31 mouse cellular contexts compared by ENCODE assay signal in the genomic region with DNA sequence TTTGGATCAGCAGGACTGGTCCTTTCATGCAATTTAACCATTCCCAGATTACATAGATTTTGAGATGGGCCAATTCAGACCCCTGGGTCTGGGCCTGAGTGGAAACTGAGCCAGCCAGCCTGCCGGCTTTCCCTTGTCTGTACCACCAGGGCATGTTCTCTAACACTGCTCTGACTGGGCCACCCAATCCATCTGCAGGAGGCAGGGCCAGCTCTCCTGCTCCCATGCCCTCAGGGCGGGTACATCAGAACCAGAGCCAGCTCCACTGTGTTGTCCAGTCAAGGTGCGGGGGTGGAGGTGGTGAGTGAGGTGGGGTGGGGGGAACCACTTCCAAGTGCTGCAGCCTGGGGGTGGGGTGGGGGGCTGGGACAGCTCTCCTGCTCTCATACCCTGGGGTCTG. TPM values are rescaled to one million over a fixed set of nuclear protein-coding genes. Genes with fewer than 3 reads are reported as not detected.
DNase-seq lines count a peak whose midpoint lies in the region; ATAC-seq lines count a peak whose summit lies in the region.
"Had no signal": no experiment of that assay in that cellular context is flagged by ENCODE, and none has a peak within 500 bp of the region (broad histone marks: within the 10 kb centered on the region; RNA-seq: fewer than 3 reads in every experiment).

No protein-coding gene starts in this region.

- 69% methylated on average over 3 of the region's 3 CpGs for WGBS in forebrain, embryonic 10.5 days
- WGBS in forebrain, embryonic 16.5 days: 78% methylated on average over 3 of the region's 3 CpGs
- 71% methylated on average over 2 of the region's 3 CpGs for WGBS in kidney, embryonic 16.5 days
- WGBS in limb, embryonic 12.5 days: 46% methylated on average over 3 of the region's 3 CpGs

- no peak overlapping the region for H3K4me2 ChIP-seq in forebrain, embryonic 16.5 days (ENCODE audit: low read length)
- peak overlapping the region; percentile 47; the same call in 1 of the 2 replicates for H3K4me2 ChIP-seq in kidney, embryonic 16.5 days (replicated peaks; ENCODE audit: low read depth, low read length)
- peak overlapping the region; percentile 57; the same call in 1 of the 2 replicates for H3K4me2 ChIP-seq in limb, embryonic 12.5 days

- H3K4me1 ChIP-seq in forebrain, embryonic 10.5 days: peaks cover 38% of the 10 kb centered on the region
- H3K4me1 ChIP-seq in forebrain, embryonic 16.5 days (replicated peaks; ENCODE audit: control insufficient read depth, insufficient read depth, low read length): no peaks in the 10 kb centered on the region; the same call in 1 of the 2 replicates
- peaks cover 9% of the 10 kb centered on the region; the same call in 1 of the 2 replicates for H3K4me1 ChIP-seq in kidney, embryonic 16.5 days (ENCODE audit: insufficient read depth, low read length)
- peaks cover 14% of the 10 kb centered on the region for H3K4me1 ChIP-seq in limb, embryonic 12.5 days (replicated peaks)

- ATAC-seq in forebrain, embryonic 16.5 days: no peak
- peak; percentile 66; the same call in 1 of the 2 replicates for ATAC-seq in kidney, embryonic 16.5 days (ENCODE audit: low FRiP score, low TSS enrichment)
- ATAC-seq in limb, embryonic 12.5 days (ENCODE audit: insufficient number of reproducible peaks, insufficient read depth, low FRiP score, low TSS enrichment, low read depth): no peak
- no peak for ATAC-seq in erythroid progenitor cell, adult 5-6 weeks (replicated peaks; ENCODE audit: low FRiP score, poor library complexity, severe bottlenecking)
- ATAC-seq: forebrain, postnatal 0 days; inflammation-experienced regulatory T-cells, adult 6 months had no signal

- no peaks in the 10 kb centered on the region for H3K36me3 ChIP-seq in forebrain, embryonic 10.5 days (replicated peaks)
- no peaks in the 10 kb centered on the region for H3K36me3 ChIP-seq in forebrain, embryonic 16.5 days (ENCODE audit: control insufficient read depth, insufficient read depth)
- no peaks in the 10 kb centered on the region for H3K36me3 ChIP-seq in kidney, embryonic 16.5 days (ENCODE audit: insufficient read depth, low read length)
- no peaks in the 10 kb centered on the region for H3K36me3 ChIP-seq in limb, embryonic 12.5 days
- H3K36me3 ChIP-seq: embryonic facial prominence, embryonic 12.5 days; heart, embryonic 13.5 days; hindbrain, embryonic 12.5 days; midbrain, embryonic 12.5 days had no signal

- 0 out of 2 replicates have a peak overlapping the region, but pooled peaks have one; percentile 33 for H3K27ac ChIP-seq in forebrain, embryonic 10.5 days
- H3K27ac ChIP-seq in forebrain, embryonic 16.5 days (ENCODE audit: low read length): no peak overlapping the region
- H3K27ac ChIP-seq in kidney, embryonic 16.5 days (ENCODE audit: low read length): no peak overlapping the region
- H3K27ac ChIP-seq in limb, embryonic 12.5 days: no peak overlapping the region
- H3K27ac ChIP-seq: embryonic facial prominence, embryonic 12.5 days; heart, embryonic 13.5 days; hindbrain, embryonic 12.5 days; midbrain, embryonic 12.5 days had no signal

- DNase-seq in forebrain, embryonic 10.5 days (ENCODE audit: extremely low spot score, low spot score): no peak
- DNase-seq in kidney, postnatal 4 days: no peak
- peak; percentile 36 for DNase-seq in brain, adult 2 months (ENCODE audit: low read depth, low spot score)
- DNase-seq: adrenal gland, adult 8-10 months; cerebellum, postnatal 10 days; forebrain, postnatal 0 days; gastrocnemius, postnatal 25 days; heart, adult 18-20 months; heart, postnatal 14 days; kidney, postnatal 10 days; lung, adult 2 months; lung, postnatal 14 days; right cerebral cortex, postnatal 14 days had no signal

- no peak overlapping the region for H3K9ac ChIP-seq in forebrain, embryonic 16.5 days (replicated peaks; ENCODE audit: low read depth, low read length)
- H3K9ac ChIP-seq in kidney, embryonic 16.5 days (replicated peaks; ENCODE audit: low read length): no peak overlapping the region
- no peak overlapping the region for H3K9ac ChIP-seq in limb, embryonic 12.5 days (replicated peaks)
- H3K9ac ChIP-seq: hindbrain, embryonic 12.5 days; midbrain, embryonic 12.5 days had no signal

- H3K27me3 ChIP-seq in forebrain, embryonic 10.5 days (ENCODE audit: poor library complexity, severe bottlenecking): peaks cover 71% of the 10 kb centered on the region
- H3K27me3 ChIP-seq in forebrain, embryonic 16.5 days (replicated peaks; ENCODE audit: control insufficient read depth, insufficient read depth, low read length): peaks cover 2% of the 10 kb centered on the region; the same call in 1 of the 2 replicates
- H3K27me3 ChIP-seq in kidney, embryonic 16.5 days (ENCODE audit: insufficient read depth, low read length): peaks cover 8% of the 10 kb centered on the region
- peaks cover 42% of the 10 kb centered on the region for H3K27me3 ChIP-seq in limb, embryonic 12.5 days

- no peak overlapping the region for H3K4me3 ChIP-seq in forebrain, embryonic 10.5 days
- H3K4me3 ChIP-seq in forebrain, embryonic 16.5 days (replicated peaks; ENCODE audit: low read length): no peak overlapping the region
- no peak overlapping the region for H3K4me3 ChIP-seq in kidney, embryonic 16.5 days (ENCODE audit: low read length)
- no peak overlapping the region for H3K4me3 ChIP-seq in limb, embryonic 12.5 days (replicated peaks)

- H3K9me3 ChIP-seq in forebrain, embryonic 10.5 days: no peaks in the 10 kb centered on the region
- no peaks in the 10 kb centered on the region for H3K9me3 ChIP-seq in forebrain, embryonic 16.5 days (ENCODE audit: control insufficient read depth, low read length)
- H3K9me3 ChIP-seq in kidney, embryonic 16.5 days (ENCODE audit: low read length): no peaks in the 10 kb centered on the region; the same call in 1 of the 2 replicates
- H3K9me3 ChIP-seq in limb, embryonic 12.5 days: 0 out of 2 replicates have a peak, but pooled peaks cover 4% of the 10 kb centered on the region
- H3K9me3 ChIP-seq: embryonic facial prominence, embryonic 12.5 days; hindbrain, embryonic 12.5 days; midbrain, embryonic 12.5 days had no signal

RNA-seq across cellular contexts. Expression of gene Sowaha, which starts 6.3 kb away (rescaled TPM):
- 0.46 and 0.97 TPM in 2 replicates for polyA plus RNA-seq in forebrain, embryonic 10.5 days (2016; fragmentation: Nextera tagmentation; extraction: Ambion mirVana)
- polyA plus RNA-seq in forebrain, embryonic 16.5 days (2015; fragmentation: Nextera tagmentation; extraction: Ambion mirVana): 1.9 and 2.2 TPM in 2 replicates
- polyA plus RNA-seq in kidney, embryonic 16.5 days (2015; fragmentation: Nextera tagmentation; extraction: Ambion mirVana): 0.17 and 0.23 TPM in 2 replicates
- polyA plus RNA-seq in limb, embryonic 12.5 days (2016; fragmentation: Nextera tagmentation; extraction: Ambion mirVana): 0.24 and 0.32 TPM in 2 replicates
- 29.9 and 42.8 TPM in 2 replicates for total RNA-seq in erythroid progenitor cell, adult 5-6 weeks (2015; ENCODE audit: low replicate concordance)
- 36.8 and 50.7 TPM in 2 replicates for total RNA-seq in erythroid progenitor cell, adult 5-6 weeks (2017; ENCODE audit: low replicate concordance)
- total RNA-seq: MEL; monocyte, adult 5-6 weeks had no signal
- polyA plus RNA-seq: inflammation-experienced regulatory T-cells, adult 6 months had no signal

RNA-seq across cellular contexts. Expression of gene Gm9945, which starts 6.4 kb away (rescaled TPM):
- 0.30 TPM in 1 of 2 replicates, not detected in the other for polyA plus RNA-seq in forebrain, embryonic 10.5 days (2016; fragmentation: Nextera tagmentation; extraction: Ambion mirVana)
- polyA plus RNA-seq in forebrain, embryonic 16.5 days (2015; fragmentation: Nextera tagmentation; extraction: Ambion mirVana): not detected in 2 replicates
- polyA plus RNA-seq in kidney, embryonic 16.5 days (2015; fragmentation: Nextera tagmentation; extraction: Ambion mirVana): not detected in 2 replicates
- polyA plus RNA-seq in limb, embryonic 12.5 days (2016; fragmentation: Nextera tagmentation; extraction: Ambion mirVana): not detected in 2 replicates
- 5.8 TPM in 1 of 2 replicates, not detected in the other for total RNA-seq in erythroid progenitor cell, adult 5-6 weeks (2015; ENCODE audit: low replicate concordance)
- total RNA-seq in erythroid progenitor cell, adult 5-6 weeks (2017; ENCODE audit: low replicate concordance): not detected in 2 replicates
- total RNA-seq: adrenal gland, adult 8-10 months; forebrain, postnatal 0 days; gastrocnemius, postnatal 25 days; heart, adult 18-20 months; heart, postnatal 14 days; megakaryocyte progenitor cell, adult 5-6 weeks; MEL; monocyte, adult 5-6 weeks had no signal
- polyA plus RNA-seq: brain, embryonic 14.5 days; embryonic facial prominence, embryonic 12.5 days; heart, embryonic 13.5 days; hindbrain, embryonic 12.5 days; inflammation-experienced regulatory T-cells, adult 6 months; limb, embryonic 11.5 days; liver, embryonic 11.5 days; lung, adult 2 months; midbrain, embryonic 12.5 days; thymus, postnatal 0 days had no signal

RNA-seq across cellular contexts. Expression of gene Gm9837, which starts 16.1 kb away (rescaled TPM):
- not detected in 2 replicates for polyA plus RNA-seq in forebrain, embryonic 10.5 days (2016; fragmentation: Nextera tagmentation; extraction: Ambion mirVana)
- polyA plus RNA-seq in forebrain, embryonic 16.5 days (2015; fragmentation: Nextera tagmentation; extraction: Ambion mirVana): not detected in 2 replicates
- not detected in 2 replicates for polyA plus RNA-seq in kidney, embryonic 16.5 days (2015; fragmentation: Nextera tagmentation; extraction: Ambion mirVana)
- not detected in 2 replicates for polyA plus RNA-seq in limb, embryonic 12.5 days (2016; fragmentation: Nextera tagmentation; extraction: Ambion mirVana)
- not detected in 2 replicates for total RNA-seq in erythroid progenitor cell, adult 5-6 weeks (2015; ENCODE audit: low replicate concordance)
- total RNA-seq in erythroid progenitor cell, adult 5-6 weeks (2017; ENCODE audit: low replicate concordance): not detected in 2 replicates
- total RNA-seq: adrenal gland, adult 8-10 months; gastrocnemius, postnatal 25 days; heart, adult 18-20 months; heart, postnatal 14 days; layer of hippocampus, postnatal 25 days; megakaryocyte progenitor cell, adult 5-6 weeks; MEL; monocyte, adult 5-6 weeks had no signal
- polyA plus RNA-seq: brain, embryonic 14.5 days; embryonic facial prominence, embryonic 12.5 days; forebrain, postnatal 0 days; heart, embryonic 13.5 days; hindbrain, embryonic 12.5 days; inflammation-experienced regulatory T-cells, adult 6 months; limb, embryonic 11.5 days; liver, embryonic 11.5 days; lung, adult 2 months; midbrain, embryonic 12.5 days; thymus, postnatal 0 days; urinary bladder, adult 2 months had no signal

RNA-seq across cellular contexts. Expression of gene Shroom1, which starts 29.3 kb away (rescaled TPM):
- 1.2 and 1.7 TPM in 2 replicates for polyA plus RNA-seq in forebrain, embryonic 10.5 days (2016; fragmentation: Nextera tagmentation; extraction: Ambion mirVana)
- 2.2 and 2.7 TPM in 2 replicates for polyA plus RNA-seq in forebrain, embryonic 16.5 days (2015; fragmentation: Nextera tagmentation; extraction: Ambion mirVana)
- polyA plus RNA-seq in kidney, embryonic 16.5 days (2015; fragmentation: Nextera tagmentation; extraction: Ambion mirVana): 2.1 and 2.5 TPM in 2 replicates
- 6.3 and 6.8 TPM in 2 replicates for polyA plus RNA-seq in limb, embryonic 12.5 days (2016; fragmentation: Nextera tagmentation; extraction: Ambion mirVana)
- not detected in 2 replicates for total RNA-seq in erythroid progenitor cell, adult 5-6 weeks (2015; ENCODE audit: low replicate concordance)
- not detected in 2 replicates for total RNA-seq in erythroid progenitor cell, adult 5-6 weeks (2017; ENCODE audit: low replicate concordance)
- total RNA-seq: MEL; monocyte, adult 5-6 weeks had no signal

RNA-seq across cellular contexts. Expression of gene Gm10447, which starts 29.4 kb away (rescaled TPM):
- not detected in 2 replicates for polyA plus RNA-seq in forebrain, embryonic 10.5 days (2016; fragmentation: Nextera tagmentation; extraction: Ambion mirVana)
- polyA plus RNA-seq in forebrain, embryonic 16.5 days (2015; fragmentation: Nextera tagmentation; extraction: Ambion mirVana): not detected in 2 replicates
- polyA plus RNA-seq in kidney, embryonic 16.5 days (2015; fragmentation: Nextera tagmentation; extraction: Ambion mirVana): 0.12 TPM in 1 of 2 replicates, not detected in the other
- polyA plus RNA-seq in limb, embryonic 12.5 days (2016; fragmentation: Nextera tagmentation; extraction: Ambion mirVana): 0.36 and 0.38 TPM in 2 replicates
- not detected in 2 replicates for total RNA-seq in erythroid progenitor cell, adult 5-6 weeks (2015; ENCODE audit: low replicate concordance)
- not detected in 2 replicates for total RNA-seq in erythroid progenitor cell, adult 5-6 weeks (2017; ENCODE audit: low replicate concordance)
- total RNA-seq: forebrain, postnatal 0 days; gastrocnemius, postnatal 25 days; heart, adult 18-20 months; heart, postnatal 14 days; megakaryocyte progenitor cell, adult 5-6 weeks; MEL; monocyte, adult 5-6 weeks had no signal
- polyA plus RNA-seq: brain, embryonic 14.5 days; forebrain, postnatal 0 days; inflammation-experienced regulatory T-cells, adult 6 months; midbrain, embryonic 12.5 days; thymus, postnatal 0 days had no signal
